Mouse (Mus musculus) erythroblast, adult 5-6 weeks (primary cell): ENCODE data around the gene Grik2. TPM values are rescaled to one million over a fixed set of nuclear protein-coding genes. Genes with fewer than 3 reads are reported as not detected.

Experiments used
- ATAC-seq: replicated peaks from 2 replicates; pipeline ENCODE4 v1.8.0; 2016; ENCODE audit warnings: moderate number of reproducible peaks, mild to moderate bottlenecking, moderate TSS enrichment, inconsistent platforms; ENCODE audit not compliant: poor library complexity, low FRiP score, severe bottlenecking
- total RNA-seq, 2 experiments: library from RNA; stranded (forward) in 1 of 2; stranded (reverse) in 1 of 2; fragments of 150-400 nt in 1 of 2; fragments of 200-764, 138-1000 nt in 1 of 2; gene quantifications; 2 replicates each; pipeline versions ENCODE4 v1.2.3 to v1.2.4; 2015 to 2017; ENCODE audit warnings: low replicate concordance in 2 of 2

The Grik2 gene
- total RNA-seq (2015; ENCODE audit: low replicate concordance) (not detected in 2 replicates), total RNA-seq (2017; ENCODE audit: low replicate concordance) (not detected in 2 replicates)

- ATAC-seq, result no peak
Measured at GRCm38 (mm10) chr10:49788381-49788906, at the start of gene Grik2. TSS of gene Grik2 (minus strand) at chr10:49788766.

GRCm38 (mm10) chr10:49834392-49834791 lies 45.8 kb upstream of the Grik2 start:
- ATAC-seq, result no peak

- ATAC-seq, result no peak
Measured at GRCm38 (mm10) chr10:49807276-49807675, 18.7 kb upstream of the Grik2 start.

- ATAC-seq, result no peak
Measured at GRCm38 (mm10) chr10:49801001-49801400, 12.4 kb upstream of the Grik2 start.

GRCm38 (mm10) chr10:49794129-49794528 lies 5.6 kb upstream of the Grik2 start:
- no peak for ATAC-seq

GRCm38 (mm10) chr10:49790326-49790725 lies 1.8 kb upstream of the Grik2 start:
- no peak for ATAC-seq

- no peak for ATAC-seq
Measured at GRCm38 (mm10) chr10:49789711-49790110, 1.1 kb upstream of the Grik2 start.

- no peak for ATAC-seq
Measured at GRCm38 (mm10) chr10:49788914-49789313, 348 bp upstream of the Grik2 start.

GRCm38 (mm10) chr10:49786630-49787029 lies 1.9 kb downstream of the Grik2 start:
- no peak for ATAC-seq

- no peak for ATAC-seq
Measured at GRCm38 (mm10) chr10:49785477-49785876, 3.1 kb downstream of the Grik2 start.

GRCm38 (mm10) chr10:49784831-49785230 lies 3.7 kb downstream of the Grik2 start:
- no peak for ATAC-seq

GRCm38 (mm10) chr10:49782741-49783691 lies 5.5 kb downstream of the Grik2 start:
- no peak for ATAC-seq

- ATAC-seq, result no peak
Measured at GRCm38 (mm10) chr10:49782061-49782460, 6.5 kb downstream of the Grik2 start.

- no peak for ATAC-seq
Measured at GRCm38 (mm10) chr10:49780430-49780829, 8.1 kb downstream of the Grik2 start.

- ATAC-seq, result no peak
Measured at GRCm38 (mm10) chr10:49768897-49769296, 19.7 kb downstream of the Grik2 start.

GRCm38 (mm10) chr10:49767556-49767955 lies 21.0 kb downstream of the Grik2 start:
- ATAC-seq, result no peak

GRCm38 (mm10) chr10:49762607-49763006 lies 26.0 kb downstream of the Grik2 start:
- ATAC-seq, result no peak

- ATAC-seq, result no peak
Measured at GRCm38 (mm10) chr10:49751769-49752168, 36.8 kb downstream of the Grik2 start.

- no peak for ATAC-seq
Measured at GRCm38 (mm10) chr10:49731841-49732240, 56.7 kb downstream of the Grik2 start.

- no peak for ATAC-seq
Measured at GRCm38 (mm10) chr10:49723706-49724105, 64.9 kb downstream of the Grik2 start.

- ATAC-seq, result no peak
Measured at GRCm38 (mm10) chr10:49716856-49717255, 71.7 kb downstream of the Grik2 start.
